Mouse (Mus musculus) stomach, embryonic 14.5 days (tissue): Measurements from ENCODE around the gene Stat6. TPM values are rescaled to one million over a fixed set of nuclear protein-coding genes. Genes with fewer than 3 reads are reported as not detected.

Experiments
- ATAC-seq: fragments of 200-750 bp; cut with Nextera tagmentation; 2 replicates; pipeline ENCODE4 v1.8.0; 2017; ENCODE audit warnings: low read depth, moderate TSS enrichment; ENCODE audit not compliant: insufficient number of reproducible peaks, insufficient read depth, low FRiP score
- H3K27ac ChIP-seq: fragments of 300-500 bp; sonication (generic); 2 replicates; pipeline ENCODE4 v1.5.1; 2014; ENCODE audit warnings: mild to moderate bottlenecking, low read length, moderate library complexity, mixed read lengths
- H3K27me3 ChIP-seq: fragments of 300-500 bp; sonication (generic); 2 replicates; pipeline ENCODE4 v1.6.1; 2014; ENCODE audit warnings: low read length, control low read depth, mixed read lengths; ENCODE audit not compliant: control insufficient read depth, insufficient read depth
- H3K36me3 ChIP-seq: fragments of 300-500 bp; sonication (generic); 2 replicates; pipeline ENCODE4 v1.6.1; 2014; ENCODE audit warnings: mild to moderate bottlenecking, control low read depth, low read length, moderate library complexity, mixed read lengths; ENCODE audit not compliant: control insufficient read depth, insufficient read depth
- H3K4me1 ChIP-seq: fragments of 300-500 bp; sonication (generic); 2 replicates; pipeline ENCODE4 v1.6.1; 2014; ENCODE audit warnings: low read length, control low read depth, mixed read lengths; ENCODE audit not compliant: control insufficient read depth, insufficient read depth
- H3K4me2 ChIP-seq: fragments of 300-500 bp; sonication (generic); replicated peaks from 2 replicates; pipeline ENCODE4 v1.6.1; 2014; ENCODE audit warnings: low read depth, low read length, control low read depth
- H3K4me3 ChIP-seq: fragments of 300-500 bp; sonication (generic); 2 replicates; pipeline ENCODE4 v1.5.1; 2014; ENCODE audit warnings: low read depth, low read length, control low read depth
- H3K9ac ChIP-seq: fragments of 300-500 bp; sonication (generic); replicated peaks from 2 replicates; pipeline ENCODE4 v1.6.1; 2014; ENCODE audit warnings: low read depth, mild to moderate bottlenecking, control low read depth, low read length, moderate library complexity, mixed read lengths
- H3K9me3 ChIP-seq: fragments of 300-500 bp; sonication (generic); 2 replicates; pipeline ENCODE4 v1.6.1; 2016; ENCODE audit warnings: low read depth, low read length, control low read depth; ENCODE audit not compliant: control insufficient read depth
- WGBS: fragments of 180-500 bp; shearing (Covaris S2); extraction: QIAGEN DNeasy Blood & Tissue Kit; methylation state at CpG from one replicate; pipeline ENCODE4 v1.1.7; 2014; 5-methylcytosine and 5-hydroxymethylcytosine counted together
- polyA plus RNA-seq: library from polyadenylated mRNA; unstranded; fragments of >200 nt; fragmentation: Nextera tagmentation; extraction: Ambion mirVana; gene quantifications from 2 replicates; pipeline ENCODE4 v1.2.1, GENCODE M21; 2014

Gene Stat6
- polyA plus RNA-seq, 1 experiment from 2014 or later = 24.7 TPM

- peak overlapping the region; percentile 75; the same call in 1 of the 2 replicates for H3K4me3 ChIP-seq
- peaks cover 62% of the 10 kb centered on the region for H3K4me1 ChIP-seq
- no peaks in the 10 kb centered on the region for H3K9me3 ChIP-seq
- H3K27me3 ChIP-seq = no peaks in the 10 kb centered on the region
- no peak for ATAC-seq
- H3K36me3 ChIP-seq = 0 out of 2 replicates have a peak, but pooled peaks cover 4% of the 10 kb centered on the region
- peak overlapping the region; percentile 41; the same call in 1 of the 2 replicates for H3K27ac ChIP-seq
- no peak overlapping the region for H3K9ac ChIP-seq
- H3K4me2 ChIP-seq = peak overlapping the region; percentile 91
- WGBS = 32% methylated on average over 6 of the region's 6 CpGs
Measured at GRCm38 (mm10) chr10:127618173-127618572, 24.6 kb upstream of the Stat6 start.

- WGBS = 24% methylated on average over 8 of the region's 8 CpGs
- peaks cover 55% of the 10 kb centered on the region for H3K4me1 ChIP-seq
Measured at GRCm38 (mm10) chr10:127619119-127619721, 23.6 kb upstream of the Stat6 start.

GRCm38 (mm10) chr10:127619941-127620405 is 22.8 kb upstream of the Stat6 start:
- Histone ChIP-seq H3K27me3 (no peaks in the 10 kb centered on the region), H3K4me1 (peaks cover 48% of the 10 kb centered on the region)
- ATAC-seq = no peak

More at GRCm38 (mm10) chr10:127619119-127619721, 23.6 kb upstream of the Stat6 start:
- Histone ChIP-seq H3K27ac (peak overlapping the region; percentile 99; the same call in 1 of the 2 replicates), H3K9ac (peak overlapping the region; percentile 81; the same call in 1 of the 2 replicates), H3K4me2 (peak overlapping the region; percentile 91), H3K9me3 (no peaks in the 10 kb centered on the region), H3K36me3 (0 out of 2 replicates have a peak, but pooled peaks cover 4% of the 10 kb centered on the region), H3K4me3 (peak overlapping the region; percentile 75), H3K27me3 (no peaks in the 10 kb centered on the region)
- no peak for ATAC-seq

GRCm38 (mm10) chr10:127620406-127621190 is 22.2 kb upstream of the Stat6 start, which contains the start of gene Lrp1:
Gene Lrp1 (minus strand): TSS chr10:127621148.
- H3K4me1 ChIP-seq = peaks cover 41% of the 10 kb centered on the region
- H3K9me3 ChIP-seq = no peaks in the 10 kb centered on the region

More at GRCm38 (mm10) chr10:127619941-127620405, 22.8 kb upstream of the Stat6 start:
- Histone ChIP-seq H3K9me3 (no peaks in the 10 kb centered on the region), H3K36me3 (0 out of 2 replicates have a peak, but pooled peaks cover 4% of the 10 kb centered on the region), H3K9ac (peak overlapping the region; percentile 81), H3K4me3 (peak overlapping the region; percentile 75), H3K4me2 (peak overlapping the region; percentile 91), H3K27ac (peak overlapping the region; percentile 99)
- WGBS = 3% methylated on average over 11 of the region's 12 CpGs

GRCm38 (mm10) chr10:127621191-127622056 is 21.4 kb upstream of the Stat6 start:
- under 1% methylated on average over 36 of the region's 39 CpGs for WGBS
- Histone ChIP-seq H3K9me3 (peaks cover 3% of the 10 kb centered on the region), H3K9ac (peak overlapping the region; percentile 61; the same call in 1 of the 2 replicates), H3K4me3 (peak overlapping the region; percentile 75), H3K27ac (peak overlapping the region; percentile 99), H3K4me2 (peak overlapping the region; percentile 91), H3K4me1 (peaks cover 33% of the 10 kb centered on the region), H3K36me3 (0 out of 2 replicates have a peak, but pooled peaks cover 4% of the 10 kb centered on the region), H3K27me3 (no peaks in the 10 kb centered on the region)
- peak; percentile 86 for ATAC-seq

More at GRCm38 (mm10) chr10:127620406-127621190, 22.2 kb upstream of the Stat6 start, which contains the start of gene Lrp1:
- Histone ChIP-seq H3K4me2 (peak within 1 kb of the TSS; percentile 91), H3K27ac (peak within 1 kb of the TSS; percentile 99), H3K4me3 (peak within 1 kb of the TSS; percentile 75), H3K27me3 (no peaks in the 10 kb centered on the region), H3K9ac (peak within 1 kb of the TSS; percentile 81), H3K36me3 (0 out of 2 replicates have a peak, but pooled peaks cover 4% of the 10 kb centered on the region)
- ATAC-seq = peak; percentile 64
- WGBS = 1% methylated on average over 26 of the region's 32 CpGs

GRCm38 (mm10) chr10:127622057-127622392 is 20.8 kb upstream of the Stat6 start:
- H3K27ac ChIP-seq = peak overlapping the region; percentile 99
- 0 out of 2 replicates have a peak overlapping the region, but pooled peaks have one; percentile 61 for H3K9ac ChIP-seq
- H3K4me1 ChIP-seq = peaks cover 29% of the 10 kb centered on the region
- peaks cover 7% of the 10 kb centered on the region for H3K9me3 ChIP-seq
- WGBS = 1% methylated on average over 13 of the region's 13 CpGs
- H3K4me2 ChIP-seq = peak overlapping the region; percentile 91
- 0 out of 2 replicates have a peak, but pooled peaks cover 4% of the 10 kb centered on the region for H3K36me3 ChIP-seq
- no peaks in the 10 kb centered on the region for H3K27me3 ChIP-seq
- peak; percentile 25 for ATAC-seq
- H3K4me3 ChIP-seq = peak overlapping the region; percentile 75

GRCm38 (mm10) chr10:127622661-127623060 is 20.1 kb upstream of the Stat6 start:
- 60% methylated on average over 4 of the region's 4 CpGs for WGBS
- Histone ChIP-seq H3K4me2 (no peak overlapping the region), H3K27me3 (no peaks in the 10 kb centered on the region), H3K27ac (peak overlapping the region; percentile 99; the same call in 1 of the 2 replicates), H3K9ac (no peak overlapping the region), H3K4me3 (no peak overlapping the region), H3K4me1 (peaks cover 22% of the 10 kb centered on the region), H3K36me3 (no peaks in the 10 kb centered on the region), H3K9me3 (peaks cover 7% of the 10 kb centered on the region)
- no peak for ATAC-seq
